Mouse (Mus musculus): ENCODE results near the gene Psme1. TPM values are rescaled to one million over a fixed set of nuclear protein-coding genes. Genes with fewer than 3 reads are reported as not detected.

Gene Psme1
- polyA plus RNA-seq, 1 experiment, result 129 TPM

GRCm38 (mm10) chr14:55550191-55550590 lies 27.7 kb upstream of the Psme1 start:
- no peak for TF ChIP-seq CTCF (IDR thresholded peaks at IDR 0.05; ENCODE audit: borderline replicate concordance, control insufficient read depth, extremely low read depth, insufficient read depth, low read length, poor library complexity)
- TF ChIP-seq POLR2A (IDR thresholded peaks at IDR 0.05; ENCODE audit: control insufficient read depth, extremely low read depth, insufficient read depth, low read length, poor library complexity), result no peak
- 95% methylated on average over 6 of the region's 6 CpGs for WGBS
- H3K27me3 ChIP-seq (ENCODE audit: control insufficient read depth, insufficient read depth, low read length), result no peaks in the 10 kb centered on the region
- no peak overlapping the region for H3K4me3 ChIP-seq (ENCODE audit: control insufficient read depth, insufficient read depth, low read length)
- no peak overlapping the region for H3K27ac ChIP-seq (ENCODE audit: control insufficient read depth, insufficient read depth, low read length)
- no peaks in the 10 kb centered on the region for H3K36me3 ChIP-seq (ENCODE audit: control insufficient read depth, insufficient read depth, low read length)
- H3K4me1 ChIP-seq (replicated peaks; ENCODE audit: control insufficient read depth, insufficient read depth, low read length), result peaks cover 3% of the 10 kb centered on the region; the same call in 1 of the 2 replicates
- no peak for DNase-seq

GRCm38 (mm10) chr14:55551347-55551746 lies 26.6 kb upstream of the Psme1 start:
- 96% methylated on average over 5 of the region's 5 CpGs for WGBS
- no peaks in the 10 kb centered on the region for H3K36me3 ChIP-seq (ENCODE audit: control insufficient read depth, insufficient read depth, low read length)
- H3K27me3 ChIP-seq (ENCODE audit: control insufficient read depth, insufficient read depth, low read length), result no peaks in the 10 kb centered on the region
- H3K4me3 ChIP-seq (ENCODE audit: control insufficient read depth, insufficient read depth, low read length), result no peak overlapping the region
- no peak for DNase-seq
- H3K27ac ChIP-seq (ENCODE audit: control insufficient read depth, insufficient read depth, low read length), result no peak overlapping the region
- H3K4me1 ChIP-seq (replicated peaks; ENCODE audit: control insufficient read depth, insufficient read depth, low read length), result peaks cover 3% of the 10 kb centered on the region; the same call in 1 of the 2 replicates
- no peak for TF ChIP-seq CTCF (IDR thresholded peaks at IDR 0.05; ENCODE audit: borderline replicate concordance, control insufficient read depth, extremely low read depth, insufficient read depth, low read length, poor library complexity)
- no peak for TF ChIP-seq POLR2A (IDR thresholded peaks at IDR 0.05; ENCODE audit: control insufficient read depth, extremely low read depth, insufficient read depth, low read length, poor library complexity)

DNA sequence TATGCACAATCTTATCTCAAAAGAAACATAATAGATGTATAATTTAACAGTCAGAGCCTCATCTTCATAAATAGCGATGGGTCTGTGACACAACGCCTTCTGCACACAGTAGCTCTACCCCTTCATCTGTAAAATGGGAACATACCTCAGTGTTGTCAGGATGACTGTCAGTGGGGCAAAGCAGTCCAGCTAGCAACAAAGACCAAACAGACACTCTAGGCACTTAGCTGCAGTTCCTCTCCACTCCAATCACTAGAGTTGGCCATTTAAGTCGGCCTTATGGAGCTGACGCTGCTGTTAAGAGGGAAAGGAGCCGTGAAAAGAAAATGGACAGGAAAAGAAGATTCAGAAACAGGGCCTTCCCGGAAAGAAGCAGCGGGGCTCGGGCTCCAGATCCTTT lies 26.1 kb upstream of the Psme1 start:
- H3K36me3 ChIP-seq (ENCODE audit: control insufficient read depth, insufficient read depth, low read length), result no peaks in the 10 kb centered on the region
- no peaks in the 10 kb centered on the region for H3K27me3 ChIP-seq (ENCODE audit: control insufficient read depth, insufficient read depth, low read length)
- H3K4me3 ChIP-seq (ENCODE audit: control insufficient read depth, insufficient read depth, low read length), result no peak overlapping the region
- DNase-seq, result no peak
- WGBS, result 92% methylated on average over 8 of the region's 8 CpGs
- no peak for TF ChIP-seq POLR2A (IDR thresholded peaks at IDR 0.05; ENCODE audit: control insufficient read depth, extremely low read depth, insufficient read depth, low read length, poor library complexity)
- TF ChIP-seq CTCF (IDR thresholded peaks at IDR 0.05; ENCODE audit: borderline replicate concordance, control insufficient read depth, extremely low read depth, insufficient read depth, low read length, poor library complexity), result no peak
- peaks cover 3% of the 10 kb centered on the region; the same call in 1 of the 2 replicates for H3K4me1 ChIP-seq (replicated peaks; ENCODE audit: control insufficient read depth, insufficient read depth, low read length)
- H3K27ac ChIP-seq (ENCODE audit: control insufficient read depth, insufficient read depth, low read length), result no peak overlapping the region

DNA sequence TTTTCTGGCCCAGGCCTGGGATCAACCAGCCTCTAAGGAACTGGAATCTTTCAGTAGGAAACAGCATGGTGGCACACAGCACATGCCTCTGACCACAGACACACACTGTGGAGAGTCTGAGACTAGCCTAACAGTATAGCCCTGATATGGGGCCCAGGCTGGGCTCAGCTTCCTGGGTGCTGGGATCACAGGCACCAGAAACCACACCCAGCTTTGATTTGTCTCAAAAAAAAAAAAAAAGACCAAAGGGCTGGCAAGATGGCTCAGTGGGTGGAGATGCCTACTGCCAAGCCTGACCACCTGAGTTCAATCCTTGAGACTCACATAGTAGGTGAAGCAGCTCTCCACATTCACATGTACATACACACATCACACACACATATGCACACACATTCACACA lies 23.3 kb upstream of the Psme1 start:
- H3K27me3 ChIP-seq (ENCODE audit: control insufficient read depth, insufficient read depth, low read length), result no peaks in the 10 kb centered on the region
- TF ChIP-seq POLR2A (IDR thresholded peaks at IDR 0.05; ENCODE audit: control insufficient read depth, extremely low read depth, insufficient read depth, low read length, poor library complexity) (no peak), CTCF (IDR thresholded peaks at IDR 0.05; ENCODE audit: borderline replicate concordance, control insufficient read depth, extremely low read depth, insufficient read depth, low read length, poor library complexity) (no peak)
- DNase-seq, result no peak
- no peak overlapping the region for H3K4me3 ChIP-seq (ENCODE audit: control insufficient read depth, insufficient read depth, low read length)
- peaks cover 3% of the 10 kb centered on the region; the same call in 1 of the 2 replicates for H3K4me1 ChIP-seq (replicated peaks; ENCODE audit: control insufficient read depth, insufficient read depth, low read length)
- H3K27ac ChIP-seq (ENCODE audit: control insufficient read depth, insufficient read depth, low read length), result no peak overlapping the region
- no peaks in the 10 kb centered on the region for H3K36me3 ChIP-seq (ENCODE audit: control insufficient read depth, insufficient read depth, low read length)

- no peak overlapping the region for H3K27ac ChIP-seq (ENCODE audit: control insufficient read depth, insufficient read depth, low read length)
- H3K4me1 ChIP-seq (replicated peaks; ENCODE audit: control insufficient read depth, insufficient read depth, low read length), result peaks cover 3% of the 10 kb centered on the region; the same call in 1 of the 2 replicates
- WGBS, result 94% methylated on average over 3 of the region's 3 CpGs
- DNase-seq, result no peak
- H3K27me3 ChIP-seq (ENCODE audit: control insufficient read depth, insufficient read depth, low read length), result no peaks in the 10 kb centered on the region
- no peak overlapping the region for H3K4me3 ChIP-seq (ENCODE audit: control insufficient read depth, insufficient read depth, low read length)
- H3K36me3 ChIP-seq (ENCODE audit: control insufficient read depth, insufficient read depth, low read length), result no peaks in the 10 kb centered on the region
- TF ChIP-seq CTCF (IDR thresholded peaks at IDR 0.05; ENCODE audit: borderline replicate concordance, control insufficient read depth, extremely low read depth, insufficient read depth, low read length, poor library complexity) (no peak), POLR2A (IDR thresholded peaks at IDR 0.05; ENCODE audit: control insufficient read depth, extremely low read depth, insufficient read depth, low read length, poor library complexity) (no peak)
These were observed 22.1 kb upstream of the Psme1 start for GRCm38 (mm10) chr14:55555788-55556187.

- 21% methylated on average over 5 of the region's 5 CpGs for WGBS
- TF ChIP-seq POLR2A (IDR thresholded peaks at IDR 0.05; ENCODE audit: control insufficient read depth, extremely low read depth, insufficient read depth, low read length, poor library complexity), result no peak
- TF ChIP-seq CTCF (IDR thresholded peaks at IDR 0.05; ENCODE audit: borderline replicate concordance, control insufficient read depth, extremely low read depth, insufficient read depth, low read length, poor library complexity), result no peak
- Histone ChIP-seq H3K36me3 (ENCODE audit: control insufficient read depth, insufficient read depth, low read length) (no peaks in the 10 kb centered on the region), H3K27me3 (ENCODE audit: control insufficient read depth, insufficient read depth, low read length) (no peaks in the 10 kb centered on the region), H3K4me3 (ENCODE audit: control insufficient read depth, insufficient read depth, low read length) (no peak overlapping the region), H3K27ac (ENCODE audit: control insufficient read depth, insufficient read depth, low read length) (no peak overlapping the region), H3K4me1 (replicated peaks; ENCODE audit: control insufficient read depth, insufficient read depth, low read length) (peaks cover 10% of the 10 kb centered on the region)
- DNase-seq, result peak; percentile 68
These were observed 20.9 kb upstream of the Psme1 start for GRCm38 (mm10) chr14:55557003-55557402.

- WGBS, result 95% methylated on average over 3 of the region's 3 CpGs
- Histone ChIP-seq H3K27ac (ENCODE audit: control insufficient read depth, insufficient read depth, low read length) (no peak overlapping the region), H3K36me3 (ENCODE audit: control insufficient read depth, insufficient read depth, low read length) (no peaks in the 10 kb centered on the region), H3K4me1 (replicated peaks; ENCODE audit: control insufficient read depth, insufficient read depth, low read length) (peaks cover 10% of the 10 kb centered on the region), H3K4me3 (ENCODE audit: control insufficient read depth, insufficient read depth, low read length) (no peak overlapping the region), H3K27me3 (ENCODE audit: control insufficient read depth, insufficient read depth, low read length) (no peaks in the 10 kb centered on the region)
- no peak for TF ChIP-seq CTCF (IDR thresholded peaks at IDR 0.05; ENCODE audit: borderline replicate concordance, control insufficient read depth, extremely low read depth, insufficient read depth, low read length, poor library complexity)
- TF ChIP-seq POLR2A (IDR thresholded peaks at IDR 0.05; ENCODE audit: control insufficient read depth, extremely low read depth, insufficient read depth, low read length, poor library complexity), result no peak
- no peak for DNase-seq
These were observed 20.3 kb upstream of the Psme1 start for GRCm38 (mm10) chr14:55557587-55557986.

Measured in thymus, adult 2 months (tissue).